Mouse (Mus musculus) myocyte (in vitro differentiated cells): ENCODE data around the gene Spata31d1b. TPM values are rescaled to one million over a fixed set of nuclear protein-coding genes. Genes with fewer than 3 reads are reported as not detected.
"Not testable (repeated sequence)": the region's sequence is repeated elsewhere in the genome, so short reads cannot be mapped to it uniquely, and the experiment has no call there.

Source experiments
- H3K27me3 ChIP-seq: one replicate; pipeline ENCODE4 v1.6.1; 2011; ENCODE audit not compliant: control insufficient read depth, insufficient read depth, insufficient read length
- H3K36me3 ChIP-seq: one replicate; pipeline ENCODE4 v1.6.1; 2011; ENCODE audit not compliant: control insufficient read depth, insufficient read depth
- H3K4me2 ChIP-seq: one replicate; pipeline ENCODE4 v1.6.1; 2011; ENCODE audit warnings: low read depth, control low read depth
- H3K4me3 ChIP-seq: one replicate; pipeline ENCODE4 v1.5.1; 2011; ENCODE audit warnings: mild to moderate bottlenecking, control low read depth, moderate library complexity
- H3K79me2 ChIP-seq: one replicate; pipeline ENCODE4 v1.6.1; 2011; ENCODE audit not compliant: control insufficient read depth, insufficient read depth
- H3ac ChIP-seq: one replicate; pipeline ENCODE4 v1.6.1; 2011; ENCODE audit not compliant: control insufficient read depth, insufficient read length
- CEBPB ChIP-seq: IDR thresholded peaks from 2 replicates; pipeline ENCODE4 v1.6.1; 2011; ENCODE audit warnings: mild to moderate bottlenecking, moderate library complexity; ENCODE audit not compliant: poor library complexity, insufficient read depth, severe bottlenecking
- E2F4 ChIP-seq: IDR thresholded peaks from one replicate; pipeline ENCODE4 v1.6.1; 2011; ENCODE audit warnings: mild to moderate bottlenecking, control low read depth, moderate library complexity; ENCODE audit not compliant: insufficient read depth
- MAX ChIP-seq: IDR thresholded peaks from one replicate; pipeline ENCODE4 v1.6.1; 2011; ENCODE audit warnings: low read depth, mild to moderate bottlenecking, control low read depth
- MYOD1 ChIP-seq, 3 experiments: IDR thresholded peaks; one replicate each; pipeline ENCODE4 v1.6.1; 2011; ENCODE audit warnings: control low read depth in 2 of 3, low read depth in 2 of 3, mild to moderate bottlenecking in 2 of 3, moderate library complexity in 1 of 3; ENCODE audit not compliant: insufficient read length in 2 of 3, control insufficient read depth in 1 of 3
- MYOG ChIP-seq, 3 experiments: IDR thresholded peaks; one replicate each; pipeline ENCODE4 v1.6.1; 2011; ENCODE audit warnings: control low read depth in 2 of 3, low read depth in 2 of 3, mild to moderate bottlenecking in 2 of 3; ENCODE audit not compliant: insufficient read length in 2 of 3, control insufficient read depth in 1 of 3, insufficient read depth in 1 of 3
- POLR2A ChIP-seq: IDR thresholded peaks from one replicate; pipeline ENCODE4 v1.6.1; 2011; ENCODE audit warnings: low read depth, mild to moderate bottlenecking, control low read depth, moderate library complexity; ENCODE audit not compliant: insufficient read length
- POLR2AphosphoS2 ChIP-seq: IDR thresholded peaks from one replicate; pipeline ENCODE4 v1.6.1; 2011; ENCODE audit warnings: low read depth, control low read depth; ENCODE audit not compliant: insufficient read length
- REST ChIP-seq: IDR thresholded peaks from one replicate; pipeline ENCODE4 v1.6.1; 2011; ENCODE audit warnings: mild to moderate bottlenecking, control low read depth, moderate library complexity; ENCODE audit not compliant: insufficient read depth, insufficient read length
- SRF ChIP-seq: IDR thresholded peaks from one replicate; pipeline ENCODE4 v1.6.1; 2011; ENCODE audit warnings: low read depth; ENCODE audit not compliant: control insufficient read depth, insufficient read length
- TCF12 ChIP-seq: IDR thresholded peaks from one replicate; pipeline ENCODE4 v1.6.1; 2011; ENCODE audit warnings: mild to moderate bottlenecking, control low read depth; ENCODE audit not compliant: poor library complexity, insufficient read depth, severe bottlenecking
- TCF3 ChIP-seq: IDR thresholded peaks from one replicate; pipeline ENCODE4 v1.6.1; 2011; ENCODE audit warnings: low read depth, control low read depth; ENCODE audit not compliant: insufficient read length
- USF1 ChIP-seq: IDR thresholded peaks from one replicate; pipeline ENCODE4 v1.6.1; 2011; ENCODE audit warnings: low read depth, mild to moderate bottlenecking, control low read depth, moderate library complexity
- polyA plus RNA-seq: library from polyadenylated mRNA; unstranded; fragments of >200 nt; fragmentation: generic; extraction: Trizol; gene quantifications from one replicate; pipeline ENCODE4 v1.2.1, GENCODE M21; 2012; ENCODE audit warnings: missing spikeins

The Spata31d1b gene
- polyA plus RNA-seq, 1 experiment: not detected

DNA sequence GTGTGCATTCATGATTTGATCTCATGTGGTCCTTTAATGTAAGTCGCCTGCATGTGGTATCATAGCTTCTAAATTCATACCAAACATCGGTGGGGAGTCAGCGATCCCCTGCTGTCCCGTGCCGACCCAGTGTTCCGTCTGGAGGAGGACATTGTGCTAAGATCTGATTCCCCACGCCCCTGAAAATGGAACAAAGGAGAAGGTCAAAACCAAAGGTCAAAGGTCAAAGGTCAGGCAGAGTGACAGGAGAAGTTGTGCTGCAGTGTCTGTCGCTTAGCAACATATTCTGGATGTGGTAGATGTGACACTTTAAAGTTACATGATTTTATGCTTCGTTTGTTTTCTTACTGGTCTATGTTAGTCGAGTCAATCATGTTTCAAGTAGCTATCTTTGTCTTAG is 20.6 kb upstream of the Spata31d1b start:
- H3K4me3 ChIP-seq: no peak overlapping the region
- H3K36me3 ChIP-seq: no peaks in the 10 kb centered on the region
- peaks cover 15% of the 10 kb centered on the region for H3K27me3 ChIP-seq
- H3K4me2 ChIP-seq: no peak overlapping the region
- TF ChIP-seq MYOD1 (IDR thresholded peaks at IDR 0.05; ENCODE audit: control insufficient read depth in 1 of 3, insufficient read length in 2 of 3, low read depth in 2 of 3): no peak
- no peak for TF ChIP-seq TCF3
- no peak for TF ChIP-seq USF1
- no peak for TF ChIP-seq E2F4
- TF ChIP-seq TCF12: no peak
- TF ChIP-seq SRF: no peak
- no peak for TF ChIP-seq MYOG (IDR thresholded peaks at IDR 0.05; ENCODE audit: control insufficient read depth in 1 of 3, insufficient read depth in 1 of 3, insufficient read length in 2 of 3, low read depth in 2 of 3)
- no peak for TF ChIP-seq REST
- TF ChIP-seq MAX: no peak
- no peak for TF ChIP-seq POLR2A
- TF ChIP-seq CEBPB: no peak
- no peak for TF ChIP-seq POLR2AphosphoS2
- H3K79me2 ChIP-seq: no peaks in the 10 kb centered on the region
- no peak overlapping the region for H3ac ChIP-seq

DNA sequence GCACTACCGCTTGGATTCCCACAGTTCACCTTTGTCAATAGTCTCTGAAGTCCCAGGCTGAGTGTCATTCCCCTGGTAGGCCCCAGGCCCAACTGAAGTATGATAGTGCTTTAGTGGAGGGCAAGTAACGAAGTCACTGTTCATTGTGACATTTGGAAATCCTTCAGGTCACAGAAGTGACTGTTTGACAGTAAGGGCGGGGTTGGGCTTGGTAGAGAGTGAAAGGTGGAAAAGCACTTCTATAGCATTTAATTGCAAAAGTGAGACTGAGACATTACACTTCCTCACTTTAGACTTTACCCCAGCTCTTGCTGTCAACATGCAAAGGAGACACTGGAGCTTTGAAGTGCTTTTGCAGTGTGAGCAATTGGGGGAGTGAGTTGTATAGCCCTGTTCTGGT is 18.1 kb upstream of the Spata31d1b start, which contains the start of gene 4921517D22Rik:
Gene 4921517D22Rik (minus strand): TSS at position 101 of the 400 bp plus-strand sequence.
- Histone ChIP-seq H3K4me3 (no peak within 1 kb of the TSS), H3ac (no peak within 1 kb of the TSS), H3K79me2 (no peaks in the 10 kb centered on the region), H3K4me2 (no peak within 1 kb of the TSS), H3K36me3 (no peaks in the 10 kb centered on the region), H3K27me3 (peaks cover 20% of the 10 kb centered on the region)
- TF ChIP-seq SRF: no peak
- no peak for TF ChIP-seq TCF3
- no peak for TF ChIP-seq POLR2A
- TF ChIP-seq MYOD1 (IDR thresholded peaks at IDR 0.05; ENCODE audit: control insufficient read depth in 1 of 3, insufficient read length in 2 of 3, low read depth in 2 of 3): no peak
- no peak for TF ChIP-seq E2F4
- TF ChIP-seq POLR2AphosphoS2: no peak
- no peak for TF ChIP-seq USF1
- no peak for TF ChIP-seq TCF12
- no peak for TF ChIP-seq MAX
- TF ChIP-seq CEBPB: no peak
- no peak for TF ChIP-seq REST
- TF ChIP-seq MYOG (IDR thresholded peaks at IDR 0.05; ENCODE audit: control insufficient read depth in 1 of 3, insufficient read depth in 1 of 3, insufficient read length in 2 of 3, low read depth in 2 of 3): no peak

DNA sequence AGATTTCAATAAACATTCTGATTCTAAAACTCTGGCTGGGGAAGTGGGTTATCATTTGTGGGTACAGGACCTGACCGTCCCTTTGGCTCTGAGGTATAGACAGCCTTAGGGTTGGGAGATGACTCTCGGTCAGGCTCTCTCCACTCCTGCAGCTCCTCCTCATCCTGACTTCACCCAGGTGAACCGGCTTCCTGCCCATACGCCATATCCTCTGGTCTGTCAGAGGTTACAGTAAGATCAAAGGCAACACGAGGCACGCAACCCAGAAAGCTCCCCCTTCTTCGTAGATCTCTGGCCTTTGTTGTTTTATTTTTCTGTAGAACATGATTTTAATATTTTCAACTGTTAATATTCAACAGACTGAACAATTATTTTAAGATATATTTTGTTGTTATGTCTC is 16.3 kb upstream of the Spata31d1b start:
- H3K4me3 ChIP-seq: no peak overlapping the region

DNA sequence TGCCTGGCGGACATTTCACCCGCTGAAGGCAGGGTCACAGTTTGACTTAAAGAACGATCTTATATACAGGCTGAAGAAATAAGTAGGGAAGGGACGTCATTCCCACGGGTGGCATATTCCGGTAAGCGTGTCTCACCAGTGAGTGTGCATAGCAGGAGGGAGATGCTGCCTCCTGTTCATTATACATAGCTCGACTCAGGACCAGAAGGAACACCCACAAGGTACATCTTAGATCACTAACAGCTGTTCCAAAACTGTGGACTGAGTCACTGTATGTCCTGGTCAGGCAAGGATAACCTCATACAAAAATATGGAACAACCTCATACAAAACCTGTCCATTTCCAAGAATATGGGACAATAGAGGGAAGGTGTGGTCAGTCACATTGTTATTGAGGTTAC is 13.0 kb upstream of the Spata31d1b start:
- Histone ChIP-seq H3K4me2 (no peak overlapping the region), H3K27me3 (peaks cover 33% of the 10 kb centered on the region), H3K36me3 (no peaks in the 10 kb centered on the region), H3ac (no peak overlapping the region), H3K79me2 (no peaks in the 10 kb centered on the region), H3K4me3 (no peak overlapping the region)
- TF ChIP-seq TCF3 (no peak), MYOD1 (IDR thresholded peaks at IDR 0.05; ENCODE audit: control insufficient read depth in 1 of 3, insufficient read length in 2 of 3, low read depth in 2 of 3) (no peak), POLR2AphosphoS2 (no peak), REST (no peak), CEBPB (no peak), MYOG (IDR thresholded peaks at IDR 0.05; ENCODE audit: control insufficient read depth in 1 of 3, insufficient read depth in 1 of 3, insufficient read length in 2 of 3, low read depth in 2 of 3) (no peak), USF1 (no peak), SRF (no peak), E2F4 (no peak), TCF12 (no peak), MAX (no peak), POLR2A (no peak)

More for the DNA sequence above, 16.3 kb upstream of the Spata31d1b start:
- TF ChIP-seq REST: no peak
- TF ChIP-seq MYOD1 (IDR thresholded peaks at IDR 0.05; ENCODE audit: control insufficient read depth in 1 of 3, insufficient read length in 2 of 3, low read depth in 2 of 3): no peak
- no peak for TF ChIP-seq TCF3
- no peak overlapping the region for H3K4me2 ChIP-seq
- no peaks in the 10 kb centered on the region for H3K79me2 ChIP-seq
- no peaks in the 10 kb centered on the region for H3K36me3 ChIP-seq
- no peak overlapping the region for H3ac ChIP-seq
- peaks cover 12% of the 10 kb centered on the region for H3K27me3 ChIP-seq

DNA sequence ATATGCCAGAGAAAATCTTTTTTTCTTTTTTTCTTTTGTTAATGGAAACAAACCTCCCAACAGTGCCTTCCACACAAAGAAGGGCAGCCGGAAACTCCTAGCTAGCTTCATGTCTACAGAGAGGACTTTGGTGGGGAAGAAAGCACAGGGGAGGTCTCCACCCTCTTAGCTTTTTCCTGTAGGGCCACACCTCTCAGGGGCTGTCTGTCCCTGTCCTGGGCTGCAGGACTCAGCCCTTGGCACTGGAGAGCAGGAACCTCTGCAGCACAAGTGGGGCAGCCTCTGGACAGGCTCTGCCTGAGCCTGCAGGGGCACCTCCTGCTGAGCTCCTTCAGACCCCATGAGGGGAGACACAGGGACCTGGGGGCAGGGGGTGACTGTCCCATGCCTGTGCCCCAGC is 11.9 kb upstream of the Spata31d1b start:
- H3ac ChIP-seq, H3K4me2 ChIP-seq, H3K4me3 ChIP-seq, H3K79me2 ChIP-seq, H3K36me3 ChIP-seq: not testable (repeated sequence)
- H3K27me3 ChIP-seq: peaks cover 43% of the 10 kb centered on the region
